Mouse (Mus musculus) CH12.LX (cell line): Measurements from ENCODE around the gene Bmf. TPM values are rescaled to one million over a fixed set of nuclear protein-coding genes. Genes with fewer than 3 reads are reported as not detected.

ENCODE experiments used
- DNase-seq: peaks from one replicate; pipeline ENCODE4 v3.0.0-alpha.2; 2013; ENCODE audit errors: extremely low read depth
- H3K27ac ChIP-seq: 2 replicates; pipeline ENCODE4 v1.5.1; 2012; ENCODE audit warnings: low read depth, mild to moderate bottlenecking, control low read depth, moderate library complexity; ENCODE audit not compliant: insufficient read depth
- H3K27me3 ChIP-seq: replicated peaks from 2 replicates; pipeline ENCODE3; 2012; ENCODE audit warnings: inconsistent platforms
- H3K36me3 ChIP-seq, 2 experiments: replicated peaks in 1 of 2; 2 replicates each; pipeline versions ENCODE3 to v1.6.1; 2012; ENCODE audit warnings: inconsistent platforms in 1 of 2, low read length in 1 of 2, mild to moderate bottlenecking in 1 of 2, mixed read lengths in 1 of 2, moderate library complexity in 1 of 2; ENCODE audit not compliant: control insufficient read depth in 1 of 2, insufficient read depth in 1 of 2
- H3K4me1 ChIP-seq, 2 experiments: 2 replicates each; pipeline ENCODE4 v1.6.1; 2012; ENCODE audit warnings: inconsistent platforms in 1 of 2, moderate library complexity in 1 of 2; ENCODE audit not compliant: insufficient read depth in 2 of 2, control insufficient read depth in 1 of 2
- H3K4me2 ChIP-seq: 2 replicates; pipeline ENCODE4 v1.6.1; 2012; ENCODE audit warnings: low read depth, mild to moderate bottlenecking, control low read depth; ENCODE audit not compliant: poor library complexity, insufficient read depth, severe bottlenecking
- H3K4me3 ChIP-seq, 3 experiments: fragments of 150-350 bp in 1 of 3; sonication (generic) in 1 of 3; replicated peaks in 1 of 3; 2 replicates each; pipeline versions ENCODE3 to v1.5.1; 2011 to 2012; ENCODE audit warnings: low read depth in 2 of 3, low read length in 2 of 3, mild to moderate bottlenecking in 2 of 3, moderate library complexity in 2 of 3, control low read depth in 1 of 3, improper control_type of control experiment in 1 of 3, inconsistent platforms in 1 of 3, mixed read lengths in 1 of 3; ENCODE audit not compliant: poor library complexity in 1 of 3
- H3K79me2 ChIP-seq: replicated peaks from 2 replicates; pipeline ENCODE4 v1.6.1; 2012; ENCODE audit warnings: mild to moderate bottlenecking, moderate library complexity; ENCODE audit not compliant: control insufficient read depth, poor library complexity, insufficient read depth, severe bottlenecking; ENCODE audit errors: extremely low read depth
- H3K9ac ChIP-seq: 2 replicates; pipeline ENCODE4 v1.6.1; 2012; ENCODE audit warnings: low read depth, mild to moderate bottlenecking, control low read depth, moderate library complexity; ENCODE audit not compliant: insufficient read depth
- H3K9me3 ChIP-seq: replicated peaks from 2 replicates; pipeline ENCODE3; 2012; ENCODE audit warnings: low read length, inconsistent platforms, mixed read lengths
- BHLHE40 ChIP-seq: IDR thresholded peaks from 2 replicates; pipeline ENCODE4 v1.6.1; 2011; ENCODE audit warnings: mild to moderate bottlenecking, low read depth, low read length, improper control_type of control experiment
- E2F4 ChIP-seq: IDR thresholded peaks from 2 replicates; pipeline ENCODE4 v1.6.1; 2011; ENCODE audit warnings: low read depth, low read length, improper control_type of control experiment; ENCODE audit not compliant: insufficient replicate concordance
- ELF1 ChIP-seq: IDR thresholded peaks from 2 replicates; pipeline ENCODE4 v1.6.1; 2014; ENCODE audit warnings: low read depth, mild to moderate bottlenecking, inconsistent platforms, low read length, improper control_type of control experiment
- EP300 ChIP-seq: IDR thresholded peaks from 2 replicates; pipeline ENCODE4 v1.6.1; 2011; ENCODE audit warnings: low read length, improper control_type of control experiment
- GABPA ChIP-seq: IDR thresholded peaks from 2 replicates; pipeline ENCODE4 v1.6.1; 2012; ENCODE audit warnings: low read depth, low read length, improper control_type of control experiment, inconsistent platforms; ENCODE audit not compliant: insufficient replicate concordance
- HCFC1 ChIP-seq: IDR thresholded peaks from 2 replicates; pipeline ENCODE4 v1.6.1; 2012; ENCODE audit warnings: low read depth, mild to moderate bottlenecking, inconsistent platforms, low read length, improper control_type of control experiment
- IRF4 ChIP-seq: IDR thresholded peaks from 2 replicates; pipeline ENCODE4 v1.6.1; 2014; ENCODE audit warnings: low read depth, mild to moderate bottlenecking, inconsistent platforms, low read length, improper control_type of control experiment
- JUN ChIP-seq: IDR thresholded peaks from 2 replicates; pipeline ENCODE4 v1.6.1; 2011; ENCODE audit warnings: low read depth, mild to moderate bottlenecking, low read length, improper control_type of control experiment, moderate library complexity; ENCODE audit not compliant: insufficient read depth
- KAT2A ChIP-seq: IDR thresholded peaks from 2 replicates; pipeline ENCODE4 v1.6.1; 2012; ENCODE audit warnings: low read length, improper control_type of control experiment, inconsistent platforms; ENCODE audit not compliant: insufficient replicate concordance
- MAX ChIP-seq: IDR thresholded peaks from 2 replicates; pipeline ENCODE4 v1.6.1; 2011; ENCODE audit warnings: low read length, improper control_type of control experiment
- MXI1 ChIP-seq: IDR thresholded peaks from 2 replicates; pipeline ENCODE4 v1.6.1; 2011; ENCODE audit warnings: mild to moderate bottlenecking, low read depth, low read length, improper control_type of control experiment
- MYC ChIP-seq: IDR thresholded peaks from 2 replicates; pipeline ENCODE4 v1.6.1; 2011; ENCODE audit warnings: low read depth, mild to moderate bottlenecking, improper control_type of control experiment, low read length
- NELFE ChIP-seq: IDR thresholded peaks from 2 replicates; pipeline ENCODE4 v1.6.1; 2011; ENCODE audit warnings: low read depth, low read length, improper control_type of control experiment
- NRF1 ChIP-seq: IDR thresholded peaks from 2 replicates; pipeline ENCODE4 v1.6.1; 2014; ENCODE audit warnings: low read depth, mild to moderate bottlenecking, inconsistent platforms, low read length, improper control_type of control experiment, moderate library complexity
- PAX5 ChIP-seq: IDR thresholded peaks from 2 replicates; pipeline ENCODE4 v1.6.1; 2012; ENCODE audit warnings: low read length, inconsistent platforms, mixed read lengths
- RAD21 ChIP-seq: IDR thresholded peaks from 2 replicates; pipeline ENCODE4 v1.6.1; 2011; ENCODE audit warnings: low read depth, mild to moderate bottlenecking, low read length, improper control_type of control experiment, moderate library complexity
- RCOR1 ChIP-seq: conservative IDR thresholded peaks from 2 replicates; pipeline ENCODE4 v1.6.1; 2012; ENCODE audit warnings: low read depth, mild to moderate bottlenecking, inconsistent platforms, low read length, improper control_type of control experiment
- SMC3 ChIP-seq: IDR thresholded peaks from 2 replicates; pipeline ENCODE4 v1.6.1; 2011; ENCODE audit warnings: low read depth, low read length, improper control_type of control experiment
- UBTF ChIP-seq: IDR thresholded peaks from 2 replicates; pipeline ENCODE4 v1.6.1; 2012; ENCODE audit warnings: low read depth, mild to moderate bottlenecking, inconsistent platforms, low read length, improper control_type of control experiment, moderate library complexity
- USF1 ChIP-seq: IDR thresholded peaks from 2 replicates; pipeline ENCODE4 v1.6.1; 2014; ENCODE audit warnings: low read depth, mild to moderate bottlenecking, inconsistent platforms, low read length, improper control_type of control experiment
- USF2 ChIP-seq: conservative IDR thresholded peaks from 2 replicates; pipeline ENCODE4 v1.6.1; 2011; ENCODE audit warnings: low read depth, low read length, improper control_type of control experiment
- ZNF384 ChIP-seq: IDR thresholded peaks from 2 replicates; pipeline ENCODE4 v1.6.1; 2012; ENCODE audit warnings: low read depth, low read length, improper control_type of control experiment, inconsistent platforms
- dilution Hi-C: fragments of 300-500 bp; cut with MboI; formaldehyde crosslinking; loops from 2 replicates; pipeline ENCODE4 v1.14.3; 2020; ENCODE audit warnings: low sequenced_read_pairs; ENCODE audit not compliant: extremely low pct_unique_long_range_greater_than_20kb, extremely low pct_ligation_motif_present
- in situ Hi-C: fragments of 300-500 bp; cut with MboI; formaldehyde crosslinking; loops from 3 replicates; pipeline ENCODE4 v1.14.3; 2019; ENCODE audit warnings: low sequenced_read_pairs, low pct_ligation_motif_present, low pct_unique_long_range_greater_than_20kb, mixed read lengths
- polyA plus RNA-seq: library from polyadenylated mRNA; unstranded; fragments of >175 nt; gene quantifications from 2 replicates; pipeline ENCODE4 v1.2.1, GENCODE M21; 2012; ENCODE audit warnings: low read depth; ENCODE audit not compliant: insufficient read length
- total RNA-seq, 2 experiments: library from RNA; depleted of rRNA; stranded (reverse); fragments of 300-350 nt in 1 of 2; fragments of >200 nt in 1 of 2; gene quantifications; 2 replicates each; pipeline ENCODE4 v1.2.3; 2012 to 2014

Gene Bmf
- total and polyA plus RNA-seq, 3 experiments = 1.4 to 5.6 (median 2.6) TPM

DNA sequence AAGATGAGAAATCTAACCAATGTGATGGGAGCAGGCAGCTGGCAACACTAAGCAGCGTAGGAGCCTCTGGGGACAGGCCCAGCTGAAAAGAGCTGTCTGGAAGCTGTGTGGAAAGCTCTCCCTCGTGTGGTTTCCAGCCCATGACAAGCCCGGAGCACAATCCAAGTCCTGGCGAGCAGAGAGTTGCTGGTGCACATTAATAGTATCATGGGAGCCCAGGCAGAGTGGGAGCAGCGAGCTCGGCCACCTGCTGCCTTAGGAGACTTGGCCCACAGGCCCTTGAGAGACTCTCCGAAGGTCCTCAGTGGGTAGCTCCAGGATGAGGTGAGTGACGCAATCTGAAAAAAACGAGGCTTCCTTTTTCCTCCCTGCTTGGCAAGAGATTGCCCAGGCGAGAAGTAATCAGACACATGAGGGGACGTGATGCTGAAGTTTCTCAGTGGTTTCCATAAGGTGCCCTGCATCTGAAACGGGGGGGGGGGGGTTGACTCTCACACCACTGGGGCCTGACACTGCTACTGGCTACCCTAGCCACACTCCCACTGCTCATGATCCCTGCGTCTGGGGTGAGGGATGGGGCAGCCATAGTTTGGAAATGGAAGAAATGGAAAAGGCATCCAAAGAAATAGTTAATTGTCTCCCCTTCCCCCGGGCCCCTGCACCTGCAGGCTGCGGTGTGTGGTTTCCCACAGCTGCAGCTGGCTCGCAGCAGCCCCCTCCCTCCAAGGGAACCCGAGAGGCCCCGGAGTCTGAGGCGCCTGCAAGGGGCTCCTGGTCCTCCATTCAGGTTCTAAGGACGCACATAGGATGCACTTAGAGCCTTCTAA lies 50.1 kb downstream of the Bmf start (continued):
- TF ChIP-seq MXI1 = no peak
- no peak for TF ChIP-seq SMC3
- TF ChIP-seq NELFE = no peak
- TF ChIP-seq BHLHE40 = peak; percentile 81
- TF ChIP-seq RCOR1 = no peak; the same call in 1 of the 2 replicates
- TF ChIP-seq ZNF384 = peak; percentile 83
- TF ChIP-seq USF2 = no peak
- peak; percentile 55 for TF ChIP-seq EP300
- TF ChIP-seq JUN = no peak
- TF ChIP-seq UBTF = no peak
- no peak for TF ChIP-seq E2F4
- TF ChIP-seq KAT2A = no peak
- TF ChIP-seq, all 38 proteins: peak for 11

- dilution Hi-C loops = no loop called here
- peak overlapping the region; percentile 39; the same call in 1 of the 2 replicates for H3K4me2 ChIP-seq
- no peak overlapping the region for H3K4me3 ChIP-seq
- H3K4me1 ChIP-seq = peaks cover 18 to 51% of the 10 kb centered on the region in 2 experiments
- no peak overlapping the region for H3K27ac ChIP-seq
- H3K79me2 ChIP-seq = no peaks in the 10 kb centered on the region
- peaks cover 37% of the 10 kb centered on the region for H3K27me3 ChIP-seq
- in situ Hi-C loops = loop anchor here (25.0 kb wide), 2 partner anchors 239 to 389 kb away; partner anchors contain the start of genes Inafm2 and Plcb2
- DNase-seq = no peak
- no peak overlapping the region for H3K9ac ChIP-seq
- TF ChIP-seq USF1 (no peak), USF2 (no peak), ELF1 (no peak), MAX (no peak), GABPA (no peak), MYC (no peak), NRF1 (no peak), MXI1 (no peak)
- no peaks in the 10 kb centered on the region for H3K36me3 ChIP-seq
- no peaks in the 10 kb centered on the region for H3K9me3 ChIP-seq
Observed at GRCm38 (mm10) chr2:118498476-118498875, 51.0 kb downstream of the Bmf start.

DNA sequence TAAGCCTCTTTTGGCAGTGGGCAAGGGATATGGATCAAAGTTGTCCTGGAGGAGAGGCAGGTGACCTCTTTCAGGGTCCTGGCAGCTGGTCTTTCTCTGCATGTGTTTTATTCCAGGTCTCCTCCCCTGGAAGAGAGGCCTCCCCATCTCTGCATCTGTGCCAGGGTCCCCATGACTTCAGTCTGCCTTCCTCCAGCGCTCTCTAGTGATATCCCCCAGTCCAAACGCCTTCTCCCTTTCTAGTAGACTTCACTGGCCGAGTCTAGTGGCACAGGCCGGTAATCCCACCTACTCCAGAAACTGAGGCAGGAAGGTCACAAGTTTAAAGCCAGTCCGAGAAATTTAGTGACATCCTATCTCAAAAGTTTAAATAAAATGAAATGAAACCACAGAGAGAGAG lies 51.6 kb downstream of the Bmf start:
- TF ChIP-seq RCOR1 (no peak), IRF4 (no peak), HCFC1 (no peak), PAX5 (no peak), RAD21 (no peak)
- H3K4me1 ChIP-seq = peaks cover 18 to 51% of the 10 kb centered on the region in 2 experiments
- H3K27ac ChIP-seq = no peak overlapping the region
- no peak overlapping the region for H3K9ac ChIP-seq
- H3K9me3 ChIP-seq = no peaks in the 10 kb centered on the region
- H3K4me3 ChIP-seq = no peak overlapping the region
- dilution Hi-C loops = no loop called here
- DNase-seq = no peak
- peaks cover 35% of the 10 kb centered on the region for H3K27me3 ChIP-seq
- in situ Hi-C loops = loop anchor here (25.0 kb wide), 2 partner anchors 239 to 389 kb away; partner anchors contain the start of genes Inafm2 and Plcb2
- no peak overlapping the region for H3K4me2 ChIP-seq
- H3K79me2 ChIP-seq = no peaks in the 10 kb centered on the region
- H3K36me3 ChIP-seq = no peaks in the 10 kb centered on the region
